Mouse (Mus musculus): ENCODE data around the gene Tgfbr2.

GRCm38 (mm10) chr9:116221565-116221964 lies 46.4 kb upstream of the Tgfbr2 start:
- TF ChIP-seq CTCF (IDR thresholded peaks at IDR 0.05; ENCODE audit: low read depth, low read length) = no peak
- TF ChIP-seq GATA2 (IDR thresholded peaks at IDR 0.05; ENCODE audit: borderline replicate concordance, low read depth, low read length) = no peak
